Mouse (Mus musculus): ENCODE data around the gene Plekho1. TPM values are rescaled to one million over a fixed set of nuclear protein-coding genes. Genes with fewer than 3 reads are reported as not detected.
A peak's percentile ranks its signal among the peaks of the same experiment; 100 is the strongest.
"Not testable (repeated sequence)": the region's sequence is repeated elsewhere in the genome, so short reads cannot be mapped to it uniquely, and the experiment has no call there.

Gene Plekho1
- polyA plus RNA-seq, 1 experiment from 2014 or later = 63.3 TPM

- Histone ChIP-seq H3K4me1 (ENCODE audit: control insufficient read depth, insufficient read depth, low read length) (peaks cover 12% of the 10 kb centered on the region), H3K4me3 (ENCODE audit: low read length) (no peak overlapping the region), H3K27me3 (ENCODE audit: control insufficient read depth, insufficient read depth, low read length) (no peaks in the 10 kb centered on the region), H3K4me2 (ENCODE audit: low read depth, low read length) (no peak overlapping the region), H3K9ac (ENCODE audit: low read length) (no peak overlapping the region), H3K36me3 (ENCODE audit: control insufficient read depth, insufficient read depth) (no peaks in the 10 kb centered on the region), H3K9me3 (replicated peaks; ENCODE audit: control insufficient read depth, low read length) (no peaks in the 10 kb centered on the region), H3K27ac (ENCODE audit: low read length) (no peak overlapping the region)
- 38% methylated on average over 4 of the region's 4 CpGs for WGBS
- ATAC-seq (replicated peaks; ENCODE audit: extremely low read depth, insufficient read depth, low FRiP score) = no peak
Measured at GRCm38 (mm10) chr3:95963681-95964080, 32.1 kb downstream of the Plekho1 start.

- H3K9ac ChIP-seq (ENCODE audit: low read length) = no peak overlapping the region
- 58% methylated on average over 2 of the region's 2 CpGs for WGBS
- no peak overlapping the region for H3K4me3 ChIP-seq (ENCODE audit: low read length)
Measured at GRCm38 (mm10) chr3:95963230-95963629, 32.6 kb downstream of the Plekho1 start.

GRCm38 (mm10) chr3:95962182-95962581, 33.6 kb downstream of the Plekho1 start:
- H3K9me3 ChIP-seq (replicated peaks; ENCODE audit: control insufficient read depth, low read length); H3K9ac ChIP-seq (ENCODE audit: low read length); ATAC-seq (replicated peaks; ENCODE audit: extremely low read depth, insufficient read depth, low FRiP score); H3K4me2 ChIP-seq (ENCODE audit: low read depth, low read length); H3K4me3 ChIP-seq (ENCODE audit: low read length); H3K36me3 ChIP-seq (ENCODE audit: control insufficient read depth, insufficient read depth); H3K27me3 ChIP-seq (ENCODE audit: control insufficient read depth, insufficient read depth, low read length): not testable (repeated sequence)
- peaks cover 22% of the 10 kb centered on the region for H3K4me1 ChIP-seq (ENCODE audit: control insufficient read depth, insufficient read depth, low read length)
- 70% methylated on average over 8 of the region's 8 CpGs for WGBS
- H3K27ac ChIP-seq (ENCODE audit: low read length) = peak overlapping the region; percentile 82

More at GRCm38 (mm10) chr3:95963230-95963629, 32.6 kb downstream of the Plekho1 start:
- Histone ChIP-seq H3K27me3 (ENCODE audit: control insufficient read depth, insufficient read depth, low read length) (no peaks in the 10 kb centered on the region), H3K36me3 (ENCODE audit: control insufficient read depth, insufficient read depth) (no peaks in the 10 kb centered on the region), H3K27ac (ENCODE audit: low read length) (no peak overlapping the region), H3K4me1 (ENCODE audit: control insufficient read depth, insufficient read depth, low read length) (peaks cover 15% of the 10 kb centered on the region), H3K4me2 (ENCODE audit: low read depth, low read length) (no peak overlapping the region), H3K9me3 (replicated peaks; ENCODE audit: control insufficient read depth, low read length) (no peaks in the 10 kb centered on the region)
- ATAC-seq (replicated peaks; ENCODE audit: extremely low read depth, insufficient read depth, low FRiP score) = no peak

GRCm38 (mm10) chr3:95959807-95960206, 36.0 kb downstream of the Plekho1 start:
- H3K4me3 ChIP-seq (ENCODE audit: low read length) = no peak overlapping the region
- no peak overlapping the region for H3K4me2 ChIP-seq (ENCODE audit: low read depth, low read length)
- WGBS = 100% methylated on average over 1 of the region's 1 CpGs
- H3K27ac ChIP-seq (ENCODE audit: low read length) = no peak overlapping the region
- no peaks in the 10 kb centered on the region for H3K27me3 ChIP-seq (ENCODE audit: control insufficient read depth, insufficient read depth, low read length)
- peaks cover 24% of the 10 kb centered on the region for H3K4me1 ChIP-seq (ENCODE audit: control insufficient read depth, insufficient read depth, low read length)
- H3K36me3 ChIP-seq (ENCODE audit: control insufficient read depth, insufficient read depth) = no peaks in the 10 kb centered on the region
- no peak overlapping the region for H3K9ac ChIP-seq (ENCODE audit: low read length)
- no peak for ATAC-seq (replicated peaks; ENCODE audit: extremely low read depth, insufficient read depth, low FRiP score)
- H3K9me3 ChIP-seq (replicated peaks; ENCODE audit: control insufficient read depth, low read length) = no peaks in the 10 kb centered on the region

GRCm38 (mm10) chr3:95959082-95959481, 36.7 kb downstream of the Plekho1 start:
- no peaks in the 10 kb centered on the region for H3K36me3 ChIP-seq (ENCODE audit: control insufficient read depth, insufficient read depth)
- H3K4me2 ChIP-seq (ENCODE audit: low read depth, low read length) = no peak overlapping the region
- H3K27ac ChIP-seq (ENCODE audit: low read length) = peak overlapping the region; percentile 56; the same call in 1 of the 2 replicates
- 79% methylated on average over 5 of the region's 5 CpGs for WGBS
- ATAC-seq (replicated peaks; ENCODE audit: extremely low read depth, insufficient read depth, low FRiP score) = no peak
- H3K4me1 ChIP-seq (ENCODE audit: control insufficient read depth, insufficient read depth, low read length) = peaks cover 24% of the 10 kb centered on the region
- H3K9me3 ChIP-seq (replicated peaks; ENCODE audit: control insufficient read depth, low read length) = no peaks in the 10 kb centered on the region
- H3K27me3 ChIP-seq (ENCODE audit: control insufficient read depth, insufficient read depth, low read length) = no peaks in the 10 kb centered on the region
- H3K4me3 ChIP-seq (ENCODE audit: low read length) = no peak overlapping the region
- H3K9ac ChIP-seq (ENCODE audit: low read length) = no peak overlapping the region

- H3K27ac ChIP-seq (ENCODE audit: low read length) = peak overlapping the region; percentile 90
- H3K9me3 ChIP-seq (replicated peaks; ENCODE audit: control insufficient read depth, low read length) = no peaks in the 10 kb centered on the region
- 13% methylated on average over 8 of the region's 8 CpGs for WGBS
- peak; percentile 79 for ATAC-seq (replicated peaks; ENCODE audit: extremely low read depth, insufficient read depth, low FRiP score)
- no peaks in the 10 kb centered on the region for H3K27me3 ChIP-seq (ENCODE audit: control insufficient read depth, insufficient read depth, low read length)
- H3K9ac ChIP-seq (ENCODE audit: low read length) = peak overlapping the region; percentile 38; the same call in 1 of the 2 replicates
- H3K4me2 ChIP-seq (ENCODE audit: low read depth, low read length) = peak overlapping the region; percentile 28
- H3K4me3 ChIP-seq (ENCODE audit: low read length) = no peak overlapping the region
- peaks cover 24% of the 10 kb centered on the region for H3K4me1 ChIP-seq (ENCODE audit: control insufficient read depth, insufficient read depth, low read length)
- no peaks in the 10 kb centered on the region for H3K36me3 ChIP-seq (ENCODE audit: control insufficient read depth, insufficient read depth)
Measured at GRCm38 (mm10) chr3:95957359-95958148, 38.2 kb downstream of the Plekho1 start.

- H3K36me3 ChIP-seq (ENCODE audit: control insufficient read depth, insufficient read depth) = no peaks in the 10 kb centered on the region
- WGBS = 83% methylated on average over 5 of the region's 5 CpGs
- no peak overlapping the region for H3K27ac ChIP-seq (ENCODE audit: low read length)
- no peaks in the 10 kb centered on the region for H3K27me3 ChIP-seq (ENCODE audit: control insufficient read depth, insufficient read depth, low read length)
- no peak overlapping the region for H3K9ac ChIP-seq (ENCODE audit: low read length)
- H3K4me1 ChIP-seq (ENCODE audit: control insufficient read depth, insufficient read depth, low read length) = peaks cover 17% of the 10 kb centered on the region
- H3K4me3 ChIP-seq (ENCODE audit: low read length) = no peak overlapping the region
- H3K9me3 ChIP-seq (replicated peaks; ENCODE audit: control insufficient read depth, low read length) = no peaks in the 10 kb centered on the region
- no peak overlapping the region for H3K4me2 ChIP-seq (ENCODE audit: low read depth, low read length)
- ATAC-seq (replicated peaks; ENCODE audit: extremely low read depth, insufficient read depth, low FRiP score) = no peak
Measured at GRCm38 (mm10) chr3:95955318-95955717, 40.5 kb downstream of the Plekho1 start.

GRCm38 (mm10) chr3:95954648-95955173, 41.1 kb downstream of the Plekho1 start:
- not testable (repeated sequence) for H3K4me2 ChIP-seq (ENCODE audit: low read depth, low read length)

GRCm38 (mm10) chr3:95953522-95953921, 42.3 kb downstream of the Plekho1 start:
- Histone ChIP-seq H3K4me1 (ENCODE audit: control insufficient read depth, insufficient read depth, low read length) (peaks cover 15% of the 10 kb centered on the region), H3K4me2 (ENCODE audit: low read depth, low read length) (no peak overlapping the region), H3K27me3 (ENCODE audit: control insufficient read depth, insufficient read depth, low read length) (no peaks in the 10 kb centered on the region), H3K9me3 (replicated peaks; ENCODE audit: control insufficient read depth, low read length) (no peaks in the 10 kb centered on the region), H3K36me3 (ENCODE audit: control insufficient read depth, insufficient read depth) (peaks cover 2% of the 10 kb centered on the region; the same call in 1 of the 2 replicates), H3K4me3 (ENCODE audit: low read length) (no peak overlapping the region), H3K9ac (ENCODE audit: low read length) (no peak overlapping the region), H3K27ac (ENCODE audit: low read length) (no peak overlapping the region)
- WGBS = 69% methylated on average over 3 of the region's 3 CpGs
- ATAC-seq (replicated peaks; ENCODE audit: extremely low read depth, insufficient read depth, low FRiP score) = no peak

More at GRCm38 (mm10) chr3:95954648-95955173, 41.1 kb downstream of the Plekho1 start:
- not testable (repeated sequence) for H3K27ac ChIP-seq (ENCODE audit: low read length); H3K36me3 ChIP-seq (ENCODE audit: control insufficient read depth, insufficient read depth); H3K9ac ChIP-seq (ENCODE audit: low read length); H3K4me3 ChIP-seq (ENCODE audit: low read length); H3K9me3 ChIP-seq (replicated peaks; ENCODE audit: control insufficient read depth, low read length); H3K27me3 ChIP-seq (ENCODE audit: control insufficient read depth, insufficient read depth, low read length); ATAC-seq (replicated peaks; ENCODE audit: extremely low read depth, insufficient read depth, low FRiP score)
- WGBS = 90% methylated on average over 12 of the region's 12 CpGs
- H3K4me1 ChIP-seq (ENCODE audit: control insufficient read depth, insufficient read depth, low read length) = peaks cover 17% of the 10 kb centered on the region

All from heart, embryonic 16.5 days (tissue).